Mouse (Mus musculus): Measurements from ENCODE around the gene Vmn1r79.
"Not testable (repeated sequence)": the region's sequence is repeated elsewhere in the genome, so short reads cannot be mapped to it uniquely, and the experiment has no call there.

Gene Vmn1r79

GRCm38 (mm10) chr7:12170979-12171378 lies at the start of gene Vmn1r79:
Gene Vmn1r79, plus strand, starts transcription at chr7:12171279.
- DNase-seq (ENCODE audit: low spot score): not testable (repeated sequence)

GRCm38 (mm10) chr7:12149957-12150356 lies 21.1 kb upstream of the Vmn1r79 start, which contains the start of gene Vmn1r78:
Gene Vmn1r78, plus strand, starts transcription at chr7:12150257.
- DNase-seq (ENCODE audit: low spot score): no peak

- DNase-seq (ENCODE audit: low spot score): not testable (repeated sequence)
These were observed 14.6 kb upstream of the Vmn1r79 start for GRCm38 (mm10) chr7:12156463-12156862.

- DNase-seq (ENCODE audit: low spot score): not testable (repeated sequence)
These were observed 1.8 kb downstream of the Vmn1r79 start for GRCm38 (mm10) chr7:12172926-12173325.

- DNase-seq (ENCODE audit: low spot score): no peak
These were observed 17.9 kb downstream of the Vmn1r79 start, which contains the start of gene Vmn1r80 for GRCm38 (mm10) chr7:12188986-12189385. Gene Vmn1r80, plus strand, starts transcription at chr7:12189286.

GRCm38 (mm10) chr7:12204141-12204540 lies 33.1 kb downstream of the Vmn1r79 start:
- no peak for DNase-seq (ENCODE audit: low spot score)
